Mouse (Mus musculus): Measurements from ENCODE around the gene Arhgef38. TPM values are rescaled to one million over a fixed set of nuclear protein-coding genes. Genes with fewer than 3 reads are reported as not detected.

Arhgef38 gene
- polyA plus RNA-seq, 1 experiment from 2014 or later, result 0.25 TPM

GRCm38 (mm10) chr3:133085858-133086257, 148.9 kb downstream of the Arhgef38 start:
- Histone ChIP-seq H3K27me3 (replicated peaks; ENCODE audit: low read depth, poor library complexity, severe bottlenecking) (no peaks in the 10 kb centered on the region), H3K4me1 (peaks cover 12% of the 10 kb centered on the region), H3K27ac (replicated peaks) (no peak overlapping the region), H3K9me3 (no peaks in the 10 kb centered on the region), H3K4me3 (no peak overlapping the region), H3K36me3 (replicated peaks) (peaks cover 37% of the 10 kb centered on the region)
- DNase-seq (ENCODE audit: low spot score), result no peak
- WGBS, result 76% methylated on average over 3 of the region's 3 CpGs

- peaks cover 52% of the 10 kb centered on the region for H3K36me3 ChIP-seq (replicated peaks)
- no peaks in the 10 kb centered on the region for H3K4me1 ChIP-seq
- no peaks in the 10 kb centered on the region for H3K27me3 ChIP-seq (replicated peaks; ENCODE audit: low read depth, poor library complexity, severe bottlenecking)
- H3K9me3 ChIP-seq, result no peaks in the 10 kb centered on the region
- H3K27ac ChIP-seq (replicated peaks), result no peak overlapping the region
- H3K4me3 ChIP-seq, result no peak overlapping the region
- no peak for DNase-seq (ENCODE audit: low spot score)
- 90% methylated on average over 5 of the region's 5 CpGs for WGBS
Measured at GRCm38 (mm10) chr3:133082736-133083135, 152.0 kb downstream of the Arhgef38 start.

GRCm38 (mm10) chr3:133075560-133075959, 159.2 kb downstream of the Arhgef38 start:
- peaks cover 42% of the 10 kb centered on the region for H3K36me3 ChIP-seq (replicated peaks)
- 92% methylated on average over 10 of the region's 10 CpGs for WGBS
- no peak overlapping the region for H3K27ac ChIP-seq (replicated peaks)
- H3K4me1 ChIP-seq, result no peaks in the 10 kb centered on the region
- no peak overlapping the region for H3K4me3 ChIP-seq
- no peak for DNase-seq (ENCODE audit: low spot score)
- H3K9me3 ChIP-seq, result no peaks in the 10 kb centered on the region
- H3K27me3 ChIP-seq (replicated peaks; ENCODE audit: low read depth, poor library complexity, severe bottlenecking), result no peaks in the 10 kb centered on the region

Other genes with a start within 250 kb of the Arhgef38 start
- 22.5 and 24.0 TPM in 2 replicates for gene Ints12, start 143.1 kb downstream of the Arhgef38 start, polyA plus RNA-seq (2016; fragmentation: Nextera tagmentation; extraction: Ambion mirVana)
- 9.7 and 10.2 TPM in 2 replicates for gene Gstcd, start 142.9 kb downstream of the Arhgef38 start, polyA plus RNA-seq (2016; fragmentation: Nextera tagmentation; extraction: Ambion mirVana)
- gene Ppa2, start 75.2 kb upstream of the Arhgef38 start, polyA plus RNA-seq (2016; fragmentation: Nextera tagmentation; extraction: Ambion mirVana), result 84.6 and 88.0 TPM in 2 replicates

All from embryonic facial prominence, embryonic 10.5 days (tissue).